Mouse (Mus musculus): ENCODE data around the gene Hunk.

The Hunk gene

DNA sequence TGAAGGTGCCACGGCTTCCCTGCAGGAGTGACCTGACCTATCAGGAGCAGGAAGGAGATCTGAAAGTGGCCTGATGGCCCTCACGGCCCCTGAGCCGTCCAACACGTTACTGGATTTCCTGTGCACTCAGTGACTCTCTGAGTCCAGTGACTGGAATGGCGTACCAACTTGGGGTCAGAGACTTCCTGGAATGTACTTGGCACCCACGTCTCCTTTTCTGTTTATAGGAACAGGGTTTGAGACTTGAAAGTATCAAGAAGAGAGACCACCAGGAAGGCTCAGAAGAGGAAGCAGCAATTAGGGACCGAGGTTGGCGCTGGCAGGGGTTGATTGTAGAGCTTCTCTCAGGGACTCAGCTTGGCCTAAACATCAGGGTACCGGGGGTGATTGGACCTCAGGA, 131.2 kb downstream of the Hunk start:
- no peak for DNase-seq

DNA sequence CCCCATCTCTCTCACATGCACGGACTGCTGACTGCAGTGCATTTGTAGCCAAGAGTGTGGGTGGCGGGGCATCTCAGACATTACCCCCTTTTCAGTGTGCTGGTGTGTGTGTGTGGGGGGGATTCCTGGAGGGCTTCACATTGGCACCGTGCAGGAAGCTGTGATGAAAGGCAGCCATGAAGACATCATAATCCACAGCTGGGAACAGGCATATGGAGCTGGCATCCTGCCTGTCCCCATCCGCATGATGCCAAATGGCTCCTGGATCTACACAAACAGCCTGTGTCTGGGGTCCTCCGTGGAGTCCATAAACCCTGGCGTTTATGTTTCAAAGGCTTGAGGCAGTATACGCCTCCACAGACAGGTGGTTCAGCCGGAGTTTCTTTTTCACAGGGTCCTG, 132.4 kb downstream of the Hunk start:
- DNase-seq = no peak

DNA sequence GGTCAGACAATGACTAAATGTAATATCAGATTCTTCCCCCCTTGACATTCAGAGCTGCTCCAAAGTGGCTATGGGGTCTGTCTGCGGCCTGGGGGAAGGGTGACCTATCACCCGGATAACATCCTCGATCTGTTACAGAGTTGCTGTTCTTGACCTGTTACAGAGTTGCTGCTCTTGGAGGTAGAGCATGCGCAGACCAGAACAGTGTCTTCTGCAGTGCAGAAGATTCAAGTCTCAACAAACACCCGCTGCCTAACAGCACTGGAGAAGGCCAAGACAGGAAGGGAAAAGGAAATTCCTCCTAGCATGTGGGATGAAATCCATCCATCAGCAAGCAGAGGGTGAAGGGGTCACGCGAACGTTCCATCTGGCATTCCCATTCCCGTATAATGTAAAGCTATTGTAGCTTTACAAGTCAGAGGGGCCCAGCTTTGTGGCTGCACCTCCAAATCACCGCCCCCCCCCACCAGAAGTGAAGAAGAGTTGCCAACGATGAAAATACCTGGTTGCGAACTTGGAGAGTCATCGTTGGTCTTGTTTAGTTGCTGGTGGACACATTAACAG, 133.0 kb downstream of the Hunk start:
- no peak for DNase-seq

DNA sequence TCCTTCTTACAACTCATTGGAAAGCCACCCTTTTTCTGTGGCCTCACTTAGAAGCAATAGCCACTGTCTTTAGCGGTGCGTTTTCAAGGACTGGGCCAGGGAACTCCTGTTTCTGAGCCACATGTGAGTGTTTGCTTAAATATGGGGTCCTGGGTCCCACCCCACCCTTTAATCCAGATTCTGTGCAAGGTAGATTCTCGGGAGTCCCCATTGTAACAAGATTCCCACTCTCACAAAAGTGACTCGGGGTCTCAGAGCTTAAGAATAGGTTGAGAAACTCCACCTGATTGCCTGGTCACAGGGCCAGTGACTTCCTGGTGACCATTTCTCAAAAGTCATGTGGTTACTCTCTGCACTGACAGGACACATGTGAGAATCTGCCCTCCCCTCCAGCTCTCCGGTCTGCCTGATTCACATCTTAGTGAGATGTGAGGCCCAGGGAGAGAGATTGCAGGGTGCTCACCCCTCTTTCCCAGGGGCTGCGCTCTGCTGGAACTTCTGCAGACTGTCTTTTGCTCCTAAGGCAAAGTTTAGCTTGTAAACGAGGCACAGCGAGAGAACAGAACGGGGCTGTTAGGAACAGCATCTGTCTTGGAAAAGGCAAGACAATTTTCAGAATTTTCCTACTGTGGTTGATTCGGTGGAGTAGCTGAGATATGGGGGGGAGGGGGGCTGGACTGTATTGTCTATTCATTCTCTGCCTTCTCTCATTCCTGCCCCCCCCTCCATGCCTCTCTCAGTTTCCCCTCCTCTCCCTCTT, 135.6 kb downstream of the Hunk start:
- DNase-seq = no peak

DNA sequence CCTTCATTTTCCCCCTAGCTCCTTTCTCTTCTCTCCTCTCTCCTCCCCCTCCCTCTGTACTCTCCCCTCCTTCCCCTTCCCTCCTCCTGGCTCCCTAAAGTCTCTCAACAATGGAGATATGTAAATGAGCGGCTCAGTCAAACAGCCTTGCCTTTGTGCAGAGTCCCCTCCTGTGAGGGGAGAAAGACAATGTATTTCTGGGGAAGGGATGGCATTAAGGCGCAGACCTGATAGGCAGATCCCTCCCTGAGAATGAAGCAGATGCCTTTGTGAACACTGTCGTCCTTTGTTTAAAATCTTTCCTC, 136.1 kb downstream of the Hunk start:
- no peak for DNase-seq

DNA sequence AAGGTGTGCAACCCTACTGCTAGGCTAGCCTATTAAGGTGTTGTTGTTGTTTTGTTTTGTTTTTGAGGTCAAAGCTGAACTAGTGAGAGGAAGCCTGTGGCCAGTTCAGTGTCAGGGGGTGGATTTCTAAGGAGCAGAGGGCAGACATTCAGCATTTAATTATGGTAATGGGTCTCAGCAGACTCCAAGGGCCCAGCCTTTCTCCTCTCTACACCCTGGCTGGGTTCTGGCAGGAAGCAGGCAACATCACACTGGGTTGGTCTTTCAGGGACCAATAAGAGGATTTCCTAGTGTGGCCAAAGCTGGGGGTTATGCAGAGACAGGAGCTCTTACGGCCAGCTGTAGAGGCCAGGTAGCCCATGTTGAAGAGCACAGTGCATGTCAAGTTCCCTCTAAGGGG, 136.8 kb downstream of the Hunk start:
- DNase-seq = no peak

DNA sequence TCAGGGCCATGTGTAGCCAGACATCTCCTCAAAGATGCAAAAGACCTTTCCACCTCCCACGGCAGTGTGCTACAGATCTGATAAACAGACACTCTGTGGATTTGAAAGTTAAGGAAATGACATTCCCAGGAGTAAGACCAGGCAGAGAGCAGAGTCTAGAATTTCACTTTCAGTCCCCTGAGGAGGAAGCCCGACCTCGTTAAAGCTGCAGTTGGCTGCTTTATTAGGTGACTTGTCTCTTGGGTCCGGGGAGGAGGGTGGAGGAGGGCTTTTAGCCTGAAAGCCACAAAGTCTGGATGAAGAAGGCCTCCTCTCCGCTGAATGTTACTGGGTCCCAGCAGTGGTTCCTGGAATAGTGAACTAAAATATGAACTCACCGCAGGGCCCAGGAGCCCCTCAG, 137.6 kb downstream of the Hunk start:
- DNase-seq = no peak

DNA sequence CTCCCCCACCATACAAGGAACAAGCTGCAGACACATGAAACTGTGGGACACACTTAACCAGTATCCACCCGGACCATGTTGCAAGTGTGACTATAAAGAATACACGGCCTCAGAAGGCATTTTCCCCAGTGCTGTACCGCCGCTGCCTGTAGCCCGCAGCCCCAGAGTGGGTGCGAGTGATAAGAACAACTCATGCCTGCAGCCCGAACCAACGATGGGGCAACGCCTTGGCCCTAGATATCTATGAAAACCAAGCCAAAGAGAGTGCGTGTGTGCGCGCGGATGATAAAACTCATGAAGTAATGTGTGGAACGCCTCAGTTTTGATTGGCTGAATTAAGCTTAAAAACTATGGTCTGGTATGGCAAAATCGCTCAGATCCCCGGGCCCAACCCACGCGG, 138.1 kb downstream of the Hunk start:
- DNase-seq = no peak

DNA sequence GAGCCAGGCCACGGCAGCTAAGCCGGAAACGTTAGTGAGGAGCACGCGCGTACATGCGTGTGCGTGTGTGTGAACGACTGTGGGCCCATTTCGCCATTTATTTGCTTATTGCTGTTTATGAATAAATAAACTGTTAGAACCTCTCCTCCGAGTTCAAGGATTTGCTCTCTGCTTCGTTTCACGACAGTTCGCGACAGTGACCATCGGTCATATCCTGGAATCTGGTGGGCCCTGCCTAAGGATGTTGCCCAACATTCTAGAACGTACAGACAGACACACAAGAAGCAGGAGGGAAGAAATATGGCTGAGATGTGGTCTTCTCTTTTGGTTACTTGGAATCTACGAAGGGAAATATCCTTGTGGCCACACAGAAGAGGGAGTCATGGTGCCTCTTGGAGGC, 138.6 kb downstream of the Hunk start:
- no peak for DNase-seq

DNA sequence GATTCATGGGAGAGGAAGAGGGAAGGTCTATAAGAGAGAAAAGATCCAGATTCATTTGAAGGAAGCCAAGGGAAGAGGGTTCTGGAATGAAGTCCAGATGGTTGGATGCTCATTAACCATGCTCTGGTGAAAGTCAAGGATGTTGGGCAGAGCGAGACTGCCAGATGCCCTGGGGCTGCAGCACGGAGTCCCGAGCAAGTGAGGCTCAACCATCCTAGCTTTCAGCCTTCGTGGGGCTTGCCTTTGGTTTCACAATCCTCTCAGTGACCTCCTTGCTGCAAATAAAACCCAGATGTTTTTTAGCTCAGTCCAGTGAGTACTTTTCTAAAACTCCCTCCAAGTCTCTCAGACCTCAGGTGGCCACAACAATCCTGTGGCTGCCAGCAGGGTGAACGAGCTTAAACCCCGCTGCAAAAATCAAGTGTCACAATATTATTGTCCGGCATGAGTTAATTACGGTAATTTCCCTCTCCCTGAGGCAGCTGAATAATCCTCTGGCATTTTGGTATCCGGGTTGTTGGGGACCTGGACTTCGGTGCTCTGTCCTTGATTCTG, 147.4 kb downstream of the Hunk start:
- DNase-seq = no peak

DNA sequence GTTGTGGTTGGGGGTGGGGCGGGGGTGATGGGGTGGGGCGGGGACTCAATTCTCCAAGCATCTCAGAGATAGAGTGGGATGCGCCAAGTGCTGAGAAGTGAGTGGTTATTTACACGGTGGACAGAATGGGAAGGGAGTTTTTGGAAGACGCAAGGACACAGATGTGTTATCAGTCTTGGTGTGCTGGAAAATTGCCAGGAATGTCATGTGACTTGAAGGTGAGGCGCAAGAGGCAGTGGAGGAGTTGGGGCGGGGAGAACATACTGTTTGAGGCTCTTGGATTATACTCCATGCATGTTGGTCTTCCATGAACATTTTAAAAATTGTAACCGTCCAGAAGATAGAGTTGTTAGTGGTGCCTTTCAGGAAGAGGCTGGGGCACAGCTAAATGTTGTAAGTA, 148.8 kb downstream of the Hunk start:
- no peak for DNase-seq

DNA sequence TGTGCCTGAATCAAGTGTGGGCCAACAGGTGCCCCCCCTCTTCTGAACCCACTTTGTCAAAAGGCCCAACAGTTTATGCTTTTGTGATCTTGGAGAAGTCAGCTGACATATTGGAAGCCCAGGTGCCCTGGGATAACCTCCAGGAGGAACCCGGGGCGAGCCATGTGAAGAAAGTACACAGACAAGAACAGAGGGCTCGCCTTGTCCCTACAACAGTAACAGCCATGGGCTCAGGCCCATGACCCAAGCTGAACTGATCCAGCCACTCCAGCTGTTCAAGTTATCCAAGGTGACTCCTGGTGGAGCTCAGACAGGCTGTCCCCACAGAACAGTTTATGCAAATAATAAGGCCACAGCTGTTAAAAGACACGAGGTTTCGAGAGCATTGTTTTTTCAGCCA, 153.1 kb downstream of the Hunk start:
- DNase-seq = no peak

DNA sequence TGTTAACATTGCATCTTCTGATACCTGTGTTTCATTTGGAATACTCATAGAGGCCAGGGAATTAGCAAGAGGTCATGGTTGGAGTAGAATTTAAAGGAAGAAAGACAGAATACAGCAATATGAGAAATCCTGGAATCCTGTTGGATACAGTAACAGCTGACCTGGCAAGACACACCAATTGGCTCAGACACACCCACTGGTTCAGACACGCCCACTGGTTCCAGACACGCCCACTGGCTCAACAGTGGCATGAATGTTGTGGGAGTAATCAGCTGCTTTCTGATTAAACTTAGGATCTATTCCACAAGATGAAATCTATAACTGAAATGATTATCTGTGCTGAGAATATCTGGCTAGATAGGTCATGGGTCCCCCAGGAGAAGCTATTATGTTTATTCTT, 155.4 kb downstream of the Hunk start:
- no peak for DNase-seq

DNA sequence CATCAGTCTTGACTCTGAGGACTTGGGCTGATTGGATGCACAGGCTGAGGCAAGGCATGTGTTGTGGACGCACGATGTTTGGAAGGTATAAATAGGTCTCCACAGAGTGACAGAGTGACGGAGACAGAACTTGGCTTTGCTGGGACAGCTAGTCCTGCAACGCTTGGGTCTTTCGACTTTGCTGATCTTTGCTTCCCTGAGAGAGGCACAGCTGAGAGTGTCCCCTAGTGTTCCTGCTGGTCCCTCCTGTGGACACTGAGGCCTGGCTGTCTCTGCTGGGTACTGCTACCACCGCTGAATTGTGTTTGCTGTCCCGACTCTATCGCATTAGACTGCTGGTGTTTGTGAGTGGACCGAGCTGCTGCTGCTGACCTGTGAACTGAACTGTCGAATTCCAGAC, 156.6 kb downstream of the Hunk start:
- DNase-seq = peak; percentile 46

DNA sequence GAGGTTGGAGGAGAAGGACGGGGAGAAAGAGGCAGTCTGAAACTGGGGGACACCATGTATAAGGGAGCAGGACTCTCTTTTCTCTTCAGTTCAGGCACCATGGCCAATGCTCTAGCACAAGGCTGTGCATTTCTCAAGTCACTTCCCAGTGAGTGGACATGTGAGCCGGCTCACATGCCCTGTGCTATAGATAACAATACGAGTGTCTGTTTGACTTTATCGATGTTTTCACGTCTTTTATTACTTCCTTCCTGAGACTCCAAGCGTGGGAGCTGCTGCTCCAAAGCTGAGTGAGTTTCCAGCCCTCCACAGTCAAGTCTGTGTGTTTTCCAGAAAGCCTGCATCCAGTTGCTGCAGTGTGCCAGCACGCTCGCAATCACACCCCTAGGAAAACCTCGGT, 158.4 kb downstream of the Hunk start:
- no peak for DNase-seq

DNA sequence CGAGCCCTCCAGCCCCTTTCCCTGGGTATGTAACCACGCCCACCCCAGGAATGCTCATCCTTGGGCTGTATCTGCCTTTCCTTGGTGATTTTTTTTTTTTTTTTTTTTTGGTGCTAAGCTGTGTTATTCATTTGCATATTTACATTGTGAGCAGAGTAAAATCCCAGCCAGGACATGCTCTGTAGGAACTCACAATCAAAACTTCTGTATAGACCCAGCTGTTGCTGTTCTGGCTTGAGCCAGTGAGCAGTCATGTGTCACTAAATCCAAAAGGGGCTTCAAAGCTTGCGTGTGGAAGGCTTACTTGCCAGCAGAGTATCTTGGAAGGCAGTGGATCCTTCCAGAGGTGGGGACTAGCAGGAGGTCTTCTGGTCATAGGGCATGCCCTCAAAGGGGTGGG, 159.7 kb downstream of the Hunk start:
- DNase-seq = no peak

DNA sequence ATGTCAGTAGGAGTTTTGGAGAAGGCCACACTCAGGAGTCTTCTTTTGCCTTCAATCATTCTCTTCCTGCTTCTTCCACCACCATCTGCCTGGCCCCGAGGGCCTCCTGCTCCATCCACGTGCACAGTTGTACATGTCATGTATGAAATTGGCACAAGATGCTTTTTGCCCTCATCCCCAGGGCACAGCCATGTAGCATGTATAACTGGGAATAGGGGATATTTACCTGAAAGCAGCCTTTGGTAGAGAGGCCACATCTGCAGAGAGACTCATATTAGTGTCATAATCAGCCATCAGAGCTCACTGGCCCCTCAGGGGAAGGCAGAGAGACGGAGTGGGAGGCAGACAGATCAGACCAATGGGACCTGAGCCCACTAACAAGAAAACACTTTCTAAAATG, 160.8 kb downstream of the Hunk start:
- DNase-seq = no peak

DNA sequence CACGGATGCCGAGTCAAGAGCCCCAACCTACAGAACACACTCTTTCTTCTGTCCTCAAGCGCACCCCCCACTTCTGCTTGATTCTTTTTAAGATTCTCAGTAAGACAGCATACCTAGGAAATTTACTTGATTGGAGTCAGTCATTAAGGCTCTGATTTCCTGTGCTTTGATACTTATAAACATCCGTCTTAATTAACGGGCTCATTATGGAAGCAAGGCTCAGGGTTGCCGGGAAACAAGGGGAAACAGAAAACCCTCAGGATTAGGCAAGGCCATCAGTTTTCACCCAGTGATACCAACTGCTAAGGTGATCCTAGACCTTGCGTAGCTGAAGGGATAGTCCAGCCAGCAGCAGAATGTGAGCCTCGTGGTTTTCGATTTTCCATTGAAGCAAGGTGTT, 162.2 kb downstream of the Hunk start:
- DNase-seq = no peak

All from lung, postnatal 14 days (tissue).